In the genomic region with DNA sequence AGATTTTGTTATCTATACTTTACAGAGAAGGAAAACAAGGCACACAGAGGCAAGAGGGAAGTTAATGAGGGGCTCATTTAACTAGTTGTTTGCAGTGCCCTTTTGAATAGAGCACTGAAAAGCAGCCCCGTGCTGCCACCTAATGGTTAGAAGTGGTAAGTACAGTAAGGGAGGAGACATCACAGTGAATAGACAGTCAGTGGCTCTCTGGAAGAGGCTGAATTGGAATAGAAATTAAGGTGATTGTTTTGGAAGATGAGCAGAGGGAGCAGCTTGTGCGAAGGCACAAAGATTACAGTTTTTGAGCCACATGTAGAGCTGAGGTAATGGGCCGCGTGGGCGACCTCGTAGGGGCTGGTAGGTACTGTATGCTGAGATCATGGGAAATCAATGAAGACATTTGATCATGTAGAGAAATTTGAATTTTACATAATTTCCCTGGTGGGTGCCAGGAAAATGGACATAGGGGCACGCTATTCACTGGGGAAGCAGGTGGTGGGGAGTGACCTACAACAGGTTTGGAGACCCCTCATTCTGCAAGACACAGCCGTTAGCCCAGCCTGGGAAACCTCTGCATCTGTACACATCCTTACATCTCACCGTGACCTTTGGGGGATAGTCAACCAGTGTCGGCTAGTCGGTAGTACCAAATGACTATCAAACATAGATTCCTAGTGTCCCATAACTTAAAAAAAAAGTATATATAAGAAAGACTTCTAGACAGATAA, we compare ENCODE assay signal across 9 mouse cellular contexts. TPM values are rescaled to one million over a fixed set of nuclear protein-coding genes. Genes with fewer than 3 reads are reported as not detected.
A peak's percentile ranks its signal among the peaks of the same experiment; 100 is the strongest.
DNase-seq lines count a peak whose midpoint lies in the region; ATAC-seq lines count a peak whose summit lies in the region.
"Had no signal": no experiment of that assay in that cellular context is flagged by ENCODE, and none has a peak within 500 bp of the region (broad histone marks: within the 10 kb centered on the region; RNA-seq: fewer than 3 reads in every experiment).

No protein-coding gene starts in this region.

- DNase-seq in adrenal gland, adult 2 months: peak; percentile 14
- no peak for DNase-seq in adrenal gland, postnatal 25 days
- peak; percentile 76 for DNase-seq in embryo, embryonic 10 days (ENCODE audit: low spot score)
- DNase-seq in layer of hippocampus, adult 9-10 months (ENCODE audit: low spot score): peak; percentile 26
- peak; percentile 10 for DNase-seq in thymus, postnatal 14 days

- peak; percentile 79 for ATAC-seq in CD4-positive, CD25-positive, alpha-beta regulatory T cell, adult 4 months
- ATAC-seq in hematopoietic stem cell, adult 5-6 weeks (replicated peaks in 1 of 2; ENCODE audit: insufficient read depth in 1 of 2, low FRiP score in 2 of 2, low TSS enrichment in 1 of 2, low read depth in 1 of 2, poor library complexity in 2 of 2, severe bottlenecking in 2 of 2): peak; percentile 90 to 98
- peak; percentile 90 for ATAC-seq in megakaryocyte-erythroid progenitor cell, adult 5-6 weeks (replicated peaks; ENCODE audit: low FRiP score, low TSS enrichment, poor library complexity, severe bottlenecking)

RNA-seq across cellular contexts. Expression of a gene that starts 15.6 kb away (rescaled TPM):
- not detected for total RNA-seq in adrenal gland, adult 2 months (2021)
- not detected in 2 replicates for polyA plus RNA-seq in adrenal gland, adult 2 months (2012; rRNA removed)
- not detected in 2 replicates for total RNA-seq in adrenal gland, postnatal 25 days (2021)
- polyA plus RNA-seq in CD4-positive, CD25-positive, alpha-beta regulatory T cell, adult 4 months (2017; shearing (Covaris generic)): not detected
- total RNA-seq in hematopoietic stem cell, adult 5-6 weeks (2017): not detected in 2 replicates
- not detected in 2 replicates for total RNA-seq in megakaryocyte-erythroid progenitor cell, adult 5-6 weeks (2014; fragmentation: Nextera tagmentation)
- not detected in 2 replicates for total RNA-seq in megakaryocyte-erythroid progenitor cell, adult 5-6 weeks (2017)

RNA-seq across cellular contexts. Expression of a gene that starts 17.2 kb away (rescaled TPM):
- total RNA-seq in adrenal gland, adult 2 months (2021): not detected
- polyA plus RNA-seq in adrenal gland, adult 2 months (2012; rRNA removed): not detected in 2 replicates
- total RNA-seq in adrenal gland, postnatal 25 days (2021): not detected in 2 replicates
- not detected for polyA plus RNA-seq in CD4-positive, CD25-positive, alpha-beta regulatory T cell, adult 4 months (2017; shearing (Covaris generic))
- not detected in 2 replicates for total RNA-seq in hematopoietic stem cell, adult 5-6 weeks (2017)
- total RNA-seq in megakaryocyte-erythroid progenitor cell, adult 5-6 weeks (2014; fragmentation: Nextera tagmentation): not detected in 2 replicates
- total RNA-seq in megakaryocyte-erythroid progenitor cell, adult 5-6 weeks (2017): not detected in 2 replicates
- total RNA-seq: layer of hippocampus, adult 8-10 months had no signal

RNA-seq across cellular contexts. Expression of a gene that starts 31.6 kb away (rescaled TPM):
- total RNA-seq in adrenal gland, adult 2 months (2021): not detected
- not detected in 2 replicates for polyA plus RNA-seq in adrenal gland, adult 2 months (2012; rRNA removed)
- not detected in 2 replicates for total RNA-seq in adrenal gland, postnatal 25 days (2021)
- polyA plus RNA-seq in CD4-positive, CD25-positive, alpha-beta regulatory T cell, adult 4 months (2017; shearing (Covaris generic)): not detected
- not detected in 2 replicates for total RNA-seq in hematopoietic stem cell, adult 5-6 weeks (2017)
- total RNA-seq in megakaryocyte-erythroid progenitor cell, adult 5-6 weeks (2014; fragmentation: Nextera tagmentation): not detected in 2 replicates
- not detected in 2 replicates for total RNA-seq in megakaryocyte-erythroid progenitor cell, adult 5-6 weeks (2017)
- total RNA-seq: layer of hippocampus, adult 8-10 months had no signal

RNA-seq across cellular contexts. Expression of a gene that starts 34.1 kb away (rescaled TPM):
- total RNA-seq in adrenal gland, adult 2 months (2021): not detected
- not detected in 2 replicates for polyA plus RNA-seq in adrenal gland, adult 2 months (2012; rRNA removed)
- not detected in 2 replicates for total RNA-seq in adrenal gland, postnatal 25 days (2021)
- not detected for polyA plus RNA-seq in CD4-positive, CD25-positive, alpha-beta regulatory T cell, adult 4 months (2017; shearing (Covaris generic))
- total RNA-seq in hematopoietic stem cell, adult 5-6 weeks (2017): not detected in 2 replicates
- not detected in 2 replicates for total RNA-seq in megakaryocyte-erythroid progenitor cell, adult 5-6 weeks (2014; fragmentation: Nextera tagmentation)
- total RNA-seq in megakaryocyte-erythroid progenitor cell, adult 5-6 weeks (2017): not detected in 2 replicates
- total RNA-seq: layer of hippocampus, adult 8-10 months had no signal

RNA-seq across cellular contexts. Expression of a gene that starts 38.1 kb away (rescaled TPM):
- total RNA-seq in adrenal gland, adult 2 months (2021): under 1 TPM; 0.14 to 0.26 TPM
- polyA plus RNA-seq in adrenal gland, adult 2 months (2012; rRNA removed): 0.15 and 0.25 TPM in 2 replicates
- 0.52 TPM in 1 of 2 replicates, not detected in the other for total RNA-seq in adrenal gland, postnatal 25 days (2021)
- not detected for polyA plus RNA-seq in CD4-positive, CD25-positive, alpha-beta regulatory T cell, adult 4 months (2017; shearing (Covaris generic))
- 0.38 and 0.79 TPM in 2 replicates for total RNA-seq in hematopoietic stem cell, adult 5-6 weeks (2017)
- total RNA-seq in megakaryocyte-erythroid progenitor cell, adult 5-6 weeks (2014; fragmentation: Nextera tagmentation): not detected in 2 replicates
- total RNA-seq in megakaryocyte-erythroid progenitor cell, adult 5-6 weeks (2017): not detected in 2 replicates
